Mouse (Mus musculus) CH12.LX (cell line): Measurements from ENCODE around the gene 2610507B11Rik. TPM values are rescaled to one million over a fixed set of nuclear protein-coding genes. Genes with fewer than 3 reads are reported as not detected.

ENCODE experiments used
- DNase-seq: peaks from one replicate; pipeline ENCODE4 v3.0.0-alpha.2; 2013; ENCODE audit errors: extremely low read depth
- H3K27ac ChIP-seq: 2 replicates; pipeline ENCODE4 v1.5.1; 2012; ENCODE audit warnings: low read depth, mild to moderate bottlenecking, control low read depth, moderate library complexity; ENCODE audit not compliant: insufficient read depth
- H3K27me3 ChIP-seq: replicated peaks from 2 replicates; pipeline ENCODE3; 2012; ENCODE audit warnings: inconsistent platforms
- H3K36me3 ChIP-seq, 2 experiments: replicated peaks in 1 of 2; 2 replicates each; pipeline versions ENCODE3 to v1.6.1; 2012; ENCODE audit warnings: inconsistent platforms in 1 of 2, low read length in 1 of 2, mild to moderate bottlenecking in 1 of 2, mixed read lengths in 1 of 2, moderate library complexity in 1 of 2; ENCODE audit not compliant: control insufficient read depth in 1 of 2, insufficient read depth in 1 of 2
- H3K4me1 ChIP-seq, 2 experiments: 2 replicates each; pipeline ENCODE4 v1.6.1; 2012; ENCODE audit warnings: inconsistent platforms in 1 of 2, moderate library complexity in 1 of 2; ENCODE audit not compliant: insufficient read depth in 2 of 2, control insufficient read depth in 1 of 2
- H3K4me2 ChIP-seq: 2 replicates; pipeline ENCODE4 v1.6.1; 2012; ENCODE audit warnings: low read depth, mild to moderate bottlenecking, control low read depth; ENCODE audit not compliant: poor library complexity, insufficient read depth, severe bottlenecking
- H3K4me3 ChIP-seq, 3 experiments: fragments of 150-350 bp in 1 of 3; sonication (generic) in 1 of 3; replicated peaks in 1 of 3; 2 replicates each; pipeline versions ENCODE3 to v1.5.1; 2011 to 2012; ENCODE audit warnings: low read depth in 2 of 3, low read length in 2 of 3, mild to moderate bottlenecking in 2 of 3, moderate library complexity in 2 of 3, control low read depth in 1 of 3, improper control_type of control experiment in 1 of 3, inconsistent platforms in 1 of 3, mixed read lengths in 1 of 3; ENCODE audit not compliant: poor library complexity in 1 of 3
- H3K79me2 ChIP-seq: replicated peaks from 2 replicates; pipeline ENCODE4 v1.6.1; 2012; ENCODE audit warnings: mild to moderate bottlenecking, moderate library complexity; ENCODE audit not compliant: control insufficient read depth, poor library complexity, insufficient read depth, severe bottlenecking; ENCODE audit errors: extremely low read depth
- H3K9ac ChIP-seq: 2 replicates; pipeline ENCODE4 v1.6.1; 2012; ENCODE audit warnings: low read depth, mild to moderate bottlenecking, control low read depth, moderate library complexity; ENCODE audit not compliant: insufficient read depth
- H3K9me3 ChIP-seq: replicated peaks from 2 replicates; pipeline ENCODE3; 2012; ENCODE audit warnings: low read length, inconsistent platforms, mixed read lengths
- BHLHE40 ChIP-seq: IDR thresholded peaks from 2 replicates; pipeline ENCODE4 v1.6.1; 2011; ENCODE audit warnings: mild to moderate bottlenecking, low read depth, low read length, improper control_type of control experiment
- CHD1 ChIP-seq: IDR thresholded peaks from 2 replicates; pipeline ENCODE4 v1.6.1; 2012; ENCODE audit warnings: low read depth, low read length, improper control_type of control experiment, inconsistent platforms
- CTCF ChIP-seq, 2 experiments: IDR thresholded peaks in 1 of 2; conservative IDR thresholded peaks in 1 of 2; 2 replicates each; pipeline ENCODE4 v1.5.1; 2011 to 2012; ENCODE audit warnings: low read depth in 2 of 2, low read length in 2 of 2, improper control_type of control experiment in 1 of 2, inconsistent platforms in 1 of 2, mild to moderate bottlenecking in 1 of 2, moderate library complexity in 1 of 2
- E2F4 ChIP-seq: IDR thresholded peaks from 2 replicates; pipeline ENCODE4 v1.6.1; 2011; ENCODE audit warnings: low read depth, low read length, improper control_type of control experiment; ENCODE audit not compliant: insufficient replicate concordance
- EP300 ChIP-seq: IDR thresholded peaks from 2 replicates; pipeline ENCODE4 v1.6.1; 2011; ENCODE audit warnings: low read length, improper control_type of control experiment
- GABPA ChIP-seq: IDR thresholded peaks from 2 replicates; pipeline ENCODE4 v1.6.1; 2012; ENCODE audit warnings: low read depth, low read length, improper control_type of control experiment, inconsistent platforms; ENCODE audit not compliant: insufficient replicate concordance
- IRF4 ChIP-seq: IDR thresholded peaks from 2 replicates; pipeline ENCODE4 v1.6.1; 2014; ENCODE audit warnings: low read depth, mild to moderate bottlenecking, inconsistent platforms, low read length, improper control_type of control experiment
- JUND ChIP-seq: conservative IDR thresholded peaks from 2 replicates; pipeline ENCODE4 v1.6.1; 2011; ENCODE audit warnings: low read depth, low read length, improper control_type of control experiment
- MEF2A ChIP-seq: IDR thresholded peaks from 2 replicates; pipeline ENCODE4 v1.6.1; 2014; ENCODE audit warnings: low read depth, mild to moderate bottlenecking, inconsistent platforms, low read length, improper control_type of control experiment, borderline replicate concordance
- POLR2AphosphoS2 ChIP-seq: IDR thresholded peaks from 2 replicates; pipeline ENCODE4 v1.6.1; 2011; ENCODE audit warnings: low read depth, low read length, improper control_type of control experiment
- RCOR1 ChIP-seq: conservative IDR thresholded peaks from 2 replicates; pipeline ENCODE4 v1.6.1; 2012; ENCODE audit warnings: low read depth, mild to moderate bottlenecking, inconsistent platforms, low read length, improper control_type of control experiment
- UBTF ChIP-seq: IDR thresholded peaks from 2 replicates; pipeline ENCODE4 v1.6.1; 2012; ENCODE audit warnings: low read depth, mild to moderate bottlenecking, inconsistent platforms, low read length, improper control_type of control experiment, moderate library complexity
- ZNF384 ChIP-seq: IDR thresholded peaks from 2 replicates; pipeline ENCODE4 v1.6.1; 2012; ENCODE audit warnings: low read depth, low read length, improper control_type of control experiment, inconsistent platforms
- dilution Hi-C: fragments of 300-500 bp; cut with MboI; formaldehyde crosslinking; loops from 2 replicates; pipeline ENCODE4 v1.14.3; 2020; ENCODE audit warnings: low sequenced_read_pairs; ENCODE audit not compliant: extremely low pct_unique_long_range_greater_than_20kb, extremely low pct_ligation_motif_present
- in situ Hi-C: fragments of 300-500 bp; cut with MboI; formaldehyde crosslinking; loops from 3 replicates; pipeline ENCODE4 v1.14.3; 2019; ENCODE audit warnings: low sequenced_read_pairs, low pct_ligation_motif_present, low pct_unique_long_range_greater_than_20kb, mixed read lengths
- polyA plus RNA-seq: library from polyadenylated mRNA; unstranded; fragments of >175 nt; gene quantifications from 2 replicates; pipeline ENCODE4 v1.2.1, GENCODE M21; 2012; ENCODE audit warnings: low read depth; ENCODE audit not compliant: insufficient read length
- total RNA-seq, 2 experiments: library from RNA; depleted of rRNA; stranded (reverse); fragments of 300-350 nt in 1 of 2; fragments of >200 nt in 1 of 2; gene quantifications; 2 replicates each; pipeline ENCODE4 v1.2.3; 2012 to 2014

The 2610507B11Rik gene
- total and polyA plus RNA-seq, 3 experiments: 58.9 to 96.9 (median 89.3) TPM

- dilution Hi-C loops: no loop called here
- Histone ChIP-seq H3K4me1 (peaks cover 4 to 33% of the 10 kb centered on the region in 2 experiments; a peak in 3 of 4 replicates), H3K9ac (no peak overlapping the region), H3K4me3 (no peak overlapping the region), H3K79me2 (peaks cover 8% of the 10 kb centered on the region), H3K27ac (no peak overlapping the region), H3K27me3 (no peaks in the 10 kb centered on the region), H3K36me3 (peaks cover 62 to 88% of the 10 kb centered on the region in 2 experiments), H3K9me3 (no peaks in the 10 kb centered on the region), H3K4me2 (no peak overlapping the region)
- no peak for TF ChIP-seq GABPA
- DNase-seq: peak; percentile 29
- in situ Hi-C loops: no loop called here
These were observed 49.4 kb downstream of the 2610507B11Rik start for GRCm38 (mm10) chr11:78310861-78311511.

GRCm38 (mm10) chr11:78313662-78314061, 52.1 kb downstream of the 2610507B11Rik start:
- Histone ChIP-seq H3K4me1 (peaks cover 2 to 16% of the 10 kb centered on the region in 2 experiments; a peak in 2 of 4 replicates), H3K9me3 (no peaks in the 10 kb centered on the region)
- no peak for DNase-seq
- TF ChIP-seq RCOR1: no peak
- no peak for TF ChIP-seq POLR2AphosphoS2
- TF ChIP-seq IRF4: no peak
- no peak for TF ChIP-seq UBTF
- TF ChIP-seq CHD1: no peak
- TF ChIP-seq ZNF384: no peak
- no peak for TF ChIP-seq CTCF (conservative IDR thresholded peaks at IDR 0.05 in 1 of 2, IDR thresholded peaks at IDR 0.05 in 1 of 2; ENCODE audit: low read depth in 2 of 2, low read length in 2 of 2)
- TF ChIP-seq JUND: no peak
- no peak for TF ChIP-seq MEF2A
- no peak for TF ChIP-seq BHLHE40
- no peak for TF ChIP-seq EP300
- TF ChIP-seq, all 38 proteins: peak for 0
- no peaks in the 10 kb centered on the region for H3K79me2 ChIP-seq
- no peak overlapping the region for H3K27ac ChIP-seq
- H3K4me3 ChIP-seq: no peak overlapping the region
- in situ Hi-C loops (no loop called here), dilution Hi-C loops (no loop called here)
- H3K27me3 ChIP-seq: no peaks in the 10 kb centered on the region
- H3K4me2 ChIP-seq: no peak overlapping the region
- H3K36me3 ChIP-seq: peaks cover 69 to 90% of the 10 kb centered on the region in 2 experiments
- no peak overlapping the region for H3K9ac ChIP-seq

DNA sequence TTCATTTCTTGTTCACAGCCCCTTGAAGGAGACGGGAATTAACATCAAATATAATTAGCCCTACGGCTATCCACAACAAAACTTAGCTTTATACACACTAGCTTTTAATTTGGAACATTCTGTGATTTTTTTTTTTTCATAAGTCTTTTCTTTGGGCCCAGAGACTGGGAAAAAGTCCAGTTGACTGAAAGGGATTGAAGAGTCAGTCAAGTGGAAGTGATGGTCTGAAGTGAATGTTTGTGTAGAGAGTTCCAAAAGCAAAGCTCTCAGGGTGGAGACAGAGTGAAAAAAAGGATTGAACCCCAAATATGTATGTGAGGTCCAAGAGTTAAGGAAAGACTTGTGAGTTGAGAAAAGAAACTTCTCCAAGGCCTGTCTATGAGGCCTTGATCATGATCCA, 56.9 kb downstream of the 2610507B11Rik start:
- dilution Hi-C loops: no loop called here
- Histone ChIP-seq H3K36me3 (peaks cover 76 to 90% of the 10 kb centered on the region in 2 experiments), H3K4me2 (no peak overlapping the region)

More for the DNA sequence above, 56.9 kb downstream of the 2610507B11Rik start:
- Histone ChIP-seq H3K27ac (no peak overlapping the region), H3K79me2 (no peaks in the 10 kb centered on the region), H3K9me3 (no peaks in the 10 kb centered on the region), H3K9ac (no peak overlapping the region), H3K27me3 (no peaks in the 10 kb centered on the region)
- in situ Hi-C loops: loop anchor here (5.0 kb wide), 1 partner anchor 36 kb away; no protein-coding TSS in a partner anchor
- TF ChIP-seq E2F4: no peak
- TF ChIP-seq, all 38 proteins: peak for 0
- DNase-seq: no peak
- no peak overlapping the region for H3K4me3 ChIP-seq
- peaks cover 5 to 15% of the 10 kb centered on the region in 2 experiments for H3K4me1 ChIP-seq
